19 mouse cellular contexts compared by ENCODE assay signal in the genomic region with DNA sequence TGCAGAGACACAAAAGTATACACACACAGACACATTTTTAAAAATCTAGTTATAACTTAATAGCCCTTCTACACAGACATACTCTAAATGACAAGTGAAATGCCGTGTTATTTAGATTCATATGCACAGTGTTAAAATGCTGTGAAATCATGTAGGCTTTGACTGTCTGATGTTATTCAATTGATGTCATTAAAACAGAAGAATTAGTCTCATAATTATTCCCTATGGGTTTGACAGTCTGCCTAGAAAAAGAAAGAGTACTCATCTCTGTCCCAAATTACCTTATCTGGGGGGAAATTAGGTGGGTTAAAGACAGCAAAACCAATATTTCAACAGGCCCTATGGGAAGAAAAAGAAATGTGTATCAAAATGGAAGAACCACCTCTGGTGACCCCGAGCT.
DNase-seq lines count a peak whose midpoint lies in the region; ATAC-seq and TF ChIP-seq lines count a peak whose summit lies in the region.
"Had no signal": no experiment of that assay in that cellular context is flagged by ENCODE, and none has a peak within 500 bp of the region (broad histone marks: within the 10 kb centered on the region; RNA-seq: fewer than 3 reads in every experiment).

No protein-coding gene starts in this region.

- 71% methylated on average over 2 of the region's 2 CpGs for WGBS in hindbrain, embryonic 14.5 days
- 74% methylated on average over 2 of the region's 2 CpGs for WGBS in hindbrain, postnatal 0 days
- 63% methylated on average over 2 of the region's 2 CpGs for WGBS in neural tube, embryonic 13.5 days
- WGBS in forebrain, embryonic 16.5 days, result 60% methylated on average over 2 of the region's 2 CpGs

- no peaks in the 10 kb centered on the region for H3K9me3 ChIP-seq in hindbrain, embryonic 14.5 days (ENCODE audit: control insufficient read depth, low read length)
- H3K9me3 ChIP-seq in hindbrain, postnatal 0 days (ENCODE audit: low read length), result no peaks in the 10 kb centered on the region
- no peaks in the 10 kb centered on the region for H3K9me3 ChIP-seq in neural tube, embryonic 13.5 days
- H3K9me3 ChIP-seq in forebrain, embryonic 16.5 days (ENCODE audit: control insufficient read depth, low read length), result no peaks in the 10 kb centered on the region
- H3K9me3 ChIP-seq: embryonic facial prominence, embryonic 13.5 days; heart, embryonic 12.5 days; hindbrain, embryonic 10.5 days had no signal

- no peak for TF ChIP-seq CTCF in hindbrain, postnatal 0 days (IDR thresholded peaks at IDR 0.05; ENCODE audit: low read depth)

- ATAC-seq in hindbrain, embryonic 14.5 days (ENCODE audit: low FRiP score), result no peak
- ATAC-seq in hindbrain, postnatal 0 days, result no peak
- ATAC-seq in neural tube, embryonic 13.5 days (ENCODE audit: low read depth), result peak; percentile 43; the same call in 1 of the 2 replicates
- peak; percentile 80 for ATAC-seq in forebrain, embryonic 16.5 days
- ATAC-seq: inflammation-experienced regulatory T-cells, adult 6 months; intestine, postnatal 0 days had no signal

- H3K4me1 ChIP-seq in hindbrain, embryonic 14.5 days (replicated peaks; ENCODE audit: control insufficient read depth, insufficient read depth, low read length), result 0 out of 2 replicates have a peak, but pooled peaks cover 7% of the 10 kb centered on the region
- H3K4me1 ChIP-seq in hindbrain, postnatal 0 days (ENCODE audit: insufficient read depth, low read length), result no peaks in the 10 kb centered on the region
- peaks cover 8% of the 10 kb centered on the region for H3K4me1 ChIP-seq in neural tube, embryonic 13.5 days (replicated peaks)
- no peaks in the 10 kb centered on the region for H3K4me1 ChIP-seq in forebrain, embryonic 16.5 days (replicated peaks; ENCODE audit: control insufficient read depth, insufficient read depth, low read length)
- H3K4me1 ChIP-seq: hindbrain, embryonic 10.5 days had no signal

- no peaks in the 10 kb centered on the region for H3K36me3 ChIP-seq in hindbrain, embryonic 14.5 days (replicated peaks; ENCODE audit: control insufficient read depth, insufficient read depth)
- no peaks in the 10 kb centered on the region for H3K36me3 ChIP-seq in hindbrain, postnatal 0 days (ENCODE audit: insufficient read depth, low read length)
- no peaks in the 10 kb centered on the region for H3K36me3 ChIP-seq in neural tube, embryonic 13.5 days
- no peaks in the 10 kb centered on the region for H3K36me3 ChIP-seq in forebrain, embryonic 16.5 days (ENCODE audit: control insufficient read depth, insufficient read depth)
- H3K36me3 ChIP-seq: heart, embryonic 12.5 days had no signal

- no peak overlapping the region for H3K4me3 ChIP-seq in hindbrain, embryonic 14.5 days (replicated peaks; ENCODE audit: low read length)
- no peak overlapping the region for H3K4me3 ChIP-seq in hindbrain, postnatal 0 days (ENCODE audit: low read length)
- H3K4me3 ChIP-seq in neural tube, embryonic 13.5 days, result no peak overlapping the region
- no peak overlapping the region for H3K4me3 ChIP-seq in forebrain, embryonic 16.5 days (replicated peaks; ENCODE audit: low read length)
- H3K4me3 ChIP-seq: embryonic facial prominence, embryonic 13.5 days; gastrocnemius, adult 2 months; heart, embryonic 12.5 days; hindbrain, embryonic 10.5 days had no signal

- peak overlapping the region; percentile 53; the same call in 1 of the 2 replicates for H3K27ac ChIP-seq in hindbrain, embryonic 14.5 days
- no peak overlapping the region for H3K27ac ChIP-seq in hindbrain, postnatal 0 days
- peak overlapping the region; percentile 59 for H3K27ac ChIP-seq in neural tube, embryonic 13.5 days (replicated peaks)
- peak overlapping the region; percentile 63 for H3K27ac ChIP-seq in forebrain, embryonic 16.5 days (ENCODE audit: low read length)
- H3K27ac ChIP-seq: embryonic facial prominence, embryonic 13.5 days; gastrocnemius, adult 2 months; hindbrain, embryonic 10.5 days had no signal

- H3K9ac ChIP-seq in hindbrain, embryonic 14.5 days, result no peak overlapping the region
- no peak overlapping the region for H3K9ac ChIP-seq in hindbrain, postnatal 0 days (replicated peaks; ENCODE audit: low read length)
- no peak overlapping the region for H3K9ac ChIP-seq in neural tube, embryonic 13.5 days
- no peak overlapping the region for H3K9ac ChIP-seq in forebrain, embryonic 16.5 days (replicated peaks; ENCODE audit: low read depth, low read length)
- H3K9ac ChIP-seq: embryonic facial prominence, embryonic 13.5 days; heart, embryonic 12.5 days had no signal

- no peaks in the 10 kb centered on the region for H3K27me3 ChIP-seq in hindbrain, embryonic 14.5 days (ENCODE audit: control insufficient read depth, insufficient read depth, low read length)
- no peaks in the 10 kb centered on the region for H3K27me3 ChIP-seq in hindbrain, postnatal 0 days (ENCODE audit: insufficient read depth, low read length)
- H3K27me3 ChIP-seq in neural tube, embryonic 13.5 days, result no peaks in the 10 kb centered on the region
- no peaks in the 10 kb centered on the region for H3K27me3 ChIP-seq in forebrain, embryonic 16.5 days (replicated peaks; ENCODE audit: control insufficient read depth, insufficient read depth, low read length)
- H3K27me3 ChIP-seq: embryonic facial prominence, embryonic 13.5 days; heart, embryonic 12.5 days had no signal

- H3K4me2 ChIP-seq in hindbrain, embryonic 14.5 days (replicated peaks), result no peak overlapping the region
- H3K4me2 ChIP-seq in hindbrain, postnatal 0 days (ENCODE audit: low read depth, low read length), result no peak overlapping the region
- no peak overlapping the region for H3K4me2 ChIP-seq in neural tube, embryonic 13.5 days
- H3K4me2 ChIP-seq in forebrain, embryonic 16.5 days (ENCODE audit: low read length), result no peak overlapping the region
- H3K4me2 ChIP-seq: embryonic facial prominence, embryonic 13.5 days; heart, embryonic 12.5 days had no signal

- DNase-seq in hindbrain, embryonic 14.5 days (ENCODE audit: low spot score), result no peak
- no peak for DNase-seq in hindbrain, postnatal 0 days (ENCODE audit: low spot score)
- DNase-seq in neural tube, embryonic 10.5 days (ENCODE audit: extremely low spot score, low spot score), result no peak
- no peak for DNase-seq in T-cell, adult 2 months (ENCODE audit: low spot score)
- no peak for DNase-seq in adrenal gland, adult 2 months
- DNase-seq: adrenal gland, postnatal 10 days; cerebellum, adult 18-20 months; cerebellum, adult 9-11 months; cerebellum, postnatal 36 days; gastrocnemius, adult 2 months; gastrocnemius, postnatal 25 days; kidney, adult 8-10 months had no signal

Comparison
In these comparisons a context has a peak if more than half of its experiments do, and no peak if none do; other contexts are left out.
1. ATAC-seq: peak in neural tube, embryonic 13.5 days (single experiment) and forebrain, embryonic 16.5 days (single experiment); none in hindbrain, embryonic 14.5 days (single experiment) and hindbrain, postnatal 0 days (single experiment).